Mouse (Mus musculus) heart, postnatal 25 days (tissue): Measurements from ENCODE around the gene Hnrnpul1. TPM values are rescaled to one million over a fixed set of nuclear protein-coding genes. Genes with fewer than 3 reads are reported as not detected.
A peak's percentile ranks its signal among the peaks of the same experiment; 100 is the strongest.

Experiments used
- DNase-seq: peaks from one replicate; pipeline ENCODE4 v3.0.0; 2022; ENCODE audit warnings: low spot score
- intact Hi-C: fragments of 180-260 bp; cut with DNase I; formaldehyde crosslinking; loops from one replicate; pipeline ENCODE4 v1.15.1; 2025
- total RNA-seq, 2 experiments: library from RNA; stranded (reverse); gene quantifications; 2 replicates each; pipeline ENCODE4 v1.2.3; 2021

Hnrnpul1 gene
- total RNA-seq, 2 experiments from 2014 or later = 77.8 TPM

GRCm38 (mm10) chr7:25781321-25781936 is 26.9 kb upstream of the Hnrnpul1 start:
- intact Hi-C loops = no loop called here
- DNase-seq = peak; percentile 46

GRCm38 (mm10) chr7:25780753-25781152 is 26.2 kb upstream of the Hnrnpul1 start:
- intact Hi-C loops = no loop called here
- DNase-seq = no peak

- intact Hi-C loops = no loop called here
- no peak for DNase-seq
These were observed 25.5 kb upstream of the Hnrnpul1 start for GRCm38 (mm10) chr7:25780021-25780420.

GRCm38 (mm10) chr7:25768229-25768628 is 13.7 kb upstream of the Hnrnpul1 start:
- intact Hi-C loops = no loop called here
- no peak for DNase-seq

GRCm38 (mm10) chr7:25766108-25766507 is 11.6 kb upstream of the Hnrnpul1 start:
- DNase-seq = no peak
- intact Hi-C loops = no loop called here

- intact Hi-C loops = no loop called here
- DNase-seq = no peak
These were observed 9.7 kb upstream of the Hnrnpul1 start for GRCm38 (mm10) chr7:25764221-25764620.

- intact Hi-C loops = no loop called here
- DNase-seq = no peak
These were observed 9.1 kb upstream of the Hnrnpul1 start for GRCm38 (mm10) chr7:25763678-25764077.

GRCm38 (mm10) chr7:25761354-25761753 is 6.8 kb upstream of the Hnrnpul1 start:
- no peak for DNase-seq
- intact Hi-C loops = loop anchor here (2.0 kb wide), 1 partner anchor 15 kb away; no protein-coding TSS in a partner anchor

GRCm38 (mm10) chr7:25756011-25756410 is 1.5 kb upstream of the Hnrnpul1 start:
- DNase-seq = peak; percentile 89
- intact Hi-C loops = loop anchor here (1.0 kb wide), 1 partner anchor 49 kb away; no protein-coding TSS in a partner anchor

GRCm38 (mm10) chr7:25755468-25755833 is 894 bp upstream of the Hnrnpul1 start:
- intact Hi-C loops = no loop called here
- DNase-seq = peak; percentile 35

- DNase-seq = no peak
- intact Hi-C loops = loop anchor here (5.0 kb wide), 1 partner anchor 72 kb away; the partner anchor contains the start of gene B9d2
These were observed 169 bp downstream of the Hnrnpul1 start for GRCm38 (mm10) chr7:25754439-25754737.

GRCm38 (mm10) chr7:25753643-25754438 is 716 bp downstream of the Hnrnpul1 start:
- intact Hi-C loops = loop anchor here (5.0 kb wide), 1 partner anchor 72 kb away; the partner anchor contains the start of gene B9d2
- peak; percentile 22 for DNase-seq

- no peak for DNase-seq
- intact Hi-C loops = loop anchor here (5.0 kb wide), 1 partner anchor 71 kb away; the partner anchor contains the start of gene B9d2
These were observed 1.5 kb downstream of the Hnrnpul1 start for GRCm38 (mm10) chr7:25753076-25753475.

GRCm38 (mm10) chr7:25746844-25747243 is 7.7 kb downstream of the Hnrnpul1 start:
- intact Hi-C loops = loop anchor here (2.0 kb wide), 1 partner anchor 14 kb away; no protein-coding TSS in a partner anchor
- no peak for DNase-seq

GRCm38 (mm10) chr7:25738277-25738676 is 16.3 kb downstream of the Hnrnpul1 start:
- intact Hi-C loops = no loop called here
- DNase-seq = no peak

- DNase-seq = no peak
- intact Hi-C loops = no loop called here
These were observed 17.6 kb downstream of the Hnrnpul1 start for GRCm38 (mm10) chr7:25736920-25737319.

- no peak for DNase-seq
These were observed 19.6 kb downstream of the Hnrnpul1 start for GRCm38 (mm10) chr7:25734991-25735390.

GRCm38 (mm10) chr7:25731294-25732055 is 23.1 kb downstream of the Hnrnpul1 start:
- no peak for DNase-seq
- intact Hi-C loops = loop anchor here (2.0 kb wide), 1 partner anchor 15 kb away; no protein-coding TSS in a partner anchor

More at GRCm38 (mm10) chr7:25734991-25735390, 19.6 kb downstream of the Hnrnpul1 start:
- intact Hi-C loops = no loop called here

GRCm38 (mm10) chr7:25729862-25730261 is 24.7 kb downstream of the Hnrnpul1 start:
- intact Hi-C loops = no loop called here
- DNase-seq = peak; percentile 64

- intact Hi-C loops = no loop called here
- no peak for DNase-seq
These were observed 25.2 kb downstream of the Hnrnpul1 start for GRCm38 (mm10) chr7:25729396-25729795.
